Mouse (Mus musculus) testis, adult 2 months (tissue): ENCODE measurements at regions not wholly inside any gene's neighbourhood (a gene's known extent, or its start where the extent isn't known, plus 50 kb on each side); places are given as distances from the start of the nearest gene placed in this dataset.

Experiments used
- CTCF ChIP-seq: fragments of 200-500 bp; IDR thresholded peaks from 2 replicates; pipeline ENCODE4 v1.5.1; 2012; ENCODE audit warnings: low read depth, mild to moderate bottlenecking, inconsistent platforms, low read length, moderate library complexity; ENCODE audit not compliant: control insufficient read depth, insufficient read depth, insufficient replicate concordance
- POLR2A ChIP-seq: fragments of 200-500 bp; IDR thresholded peaks from 2 replicates; pipeline ENCODE4 v1.6.1; 2012; ENCODE audit warnings: low read depth, mild to moderate bottlenecking, inconsistent platforms, low read length, moderate library complexity; ENCODE audit not compliant: control insufficient read depth

- no peak for TF ChIP-seq CTCF
- TF ChIP-seq POLR2A, result no peak
These were observed 71.8 kb upstream of the Adamts18 start for GRCm38 (mm10) chr8:113920306-113920705.
